Mouse (Mus musculus): Measurements from ENCODE around the gene Mipol1. TPM values are rescaled to one million over a fixed set of nuclear protein-coding genes. Genes with fewer than 3 reads are reported as not detected.

Mipol1 gene
- polyA plus RNA-seq, 1 experiment from 2014 or later = 7.1 TPM

- Histone ChIP-seq H3K4me2 (replicated peaks) (no peak overlapping the region), H3K4me1 (replicated peaks) (no peaks in the 10 kb centered on the region), H3K9me3 (no peaks in the 10 kb centered on the region), H3K4me3 (replicated peaks) (no peak overlapping the region), H3K27me3 (no peaks in the 10 kb centered on the region), H3K27ac (no peak overlapping the region), H3K36me3 (no peaks in the 10 kb centered on the region), H3K9ac (replicated peaks) (no peak overlapping the region)
- no peak for ATAC-seq
- 83% methylated on average over 1 of the region's 1 CpGs for WGBS
Observed at GRCm38 (mm10) chr12:57449299-57449698, 219.1 kb downstream of the Mipol1 start.

DNA sequence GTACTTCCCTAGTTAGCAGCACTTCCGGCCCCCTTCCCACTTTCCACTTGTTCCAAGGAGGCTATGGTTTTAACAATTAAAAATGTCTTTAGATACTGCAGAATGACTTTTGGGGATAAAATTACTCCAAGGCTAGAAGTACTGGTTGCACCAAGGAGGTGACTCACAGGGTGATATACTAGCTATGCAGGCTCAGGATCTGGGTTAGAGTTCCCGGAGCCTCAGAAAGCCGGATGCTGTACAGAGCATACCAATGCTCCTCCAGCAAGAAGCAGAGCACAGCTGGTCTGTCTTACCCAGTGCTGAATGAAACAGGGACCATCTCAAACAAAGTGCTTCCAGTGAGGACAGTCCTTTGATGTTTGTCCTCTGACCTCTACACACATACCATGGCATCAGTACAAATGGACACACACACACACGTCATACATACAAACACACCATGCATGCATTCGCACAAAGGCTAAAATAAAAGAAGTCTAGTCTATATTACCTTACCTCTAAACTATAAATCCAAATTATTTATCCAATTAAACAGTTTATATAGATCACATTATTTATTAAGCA, 219.9 kb downstream of the Mipol1 start:
- H3K27me3 ChIP-seq = no peaks in the 10 kb centered on the region
- WGBS = 89% methylated on average over 5 of the region's 5 CpGs
- H3K4me3 ChIP-seq (replicated peaks) = no peak overlapping the region
- ATAC-seq = no peak
- no peaks in the 10 kb centered on the region for H3K9me3 ChIP-seq
- H3K4me2 ChIP-seq (replicated peaks) = no peak overlapping the region
- no peak overlapping the region for H3K27ac ChIP-seq
- H3K4me1 ChIP-seq (replicated peaks) = no peaks in the 10 kb centered on the region
- H3K36me3 ChIP-seq = no peaks in the 10 kb centered on the region
- H3K9ac ChIP-seq (replicated peaks) = no peak overlapping the region

DNA sequence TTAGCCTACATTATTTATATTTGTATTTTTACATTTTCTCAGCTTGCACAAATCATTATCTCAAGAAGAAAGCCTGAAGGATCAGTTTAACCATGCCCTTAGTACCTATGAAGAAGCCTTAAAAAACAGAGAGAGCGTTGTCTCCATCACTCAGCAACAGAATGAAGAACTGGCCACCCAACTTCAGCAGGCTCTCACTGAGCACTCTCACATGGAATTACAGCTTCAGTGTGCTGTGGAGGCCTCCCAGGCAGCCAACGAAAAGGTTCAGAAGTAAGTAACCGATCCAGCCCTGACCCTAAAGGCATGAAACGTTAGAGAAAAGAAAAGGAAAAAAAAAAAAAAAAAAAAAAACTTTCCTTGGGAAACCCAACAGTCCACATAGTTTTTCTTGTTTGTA, 226.7 kb downstream of the Mipol1 start:
- no peaks in the 10 kb centered on the region for H3K36me3 ChIP-seq
- H3K4me2 ChIP-seq (replicated peaks) = no peak overlapping the region

DNA sequence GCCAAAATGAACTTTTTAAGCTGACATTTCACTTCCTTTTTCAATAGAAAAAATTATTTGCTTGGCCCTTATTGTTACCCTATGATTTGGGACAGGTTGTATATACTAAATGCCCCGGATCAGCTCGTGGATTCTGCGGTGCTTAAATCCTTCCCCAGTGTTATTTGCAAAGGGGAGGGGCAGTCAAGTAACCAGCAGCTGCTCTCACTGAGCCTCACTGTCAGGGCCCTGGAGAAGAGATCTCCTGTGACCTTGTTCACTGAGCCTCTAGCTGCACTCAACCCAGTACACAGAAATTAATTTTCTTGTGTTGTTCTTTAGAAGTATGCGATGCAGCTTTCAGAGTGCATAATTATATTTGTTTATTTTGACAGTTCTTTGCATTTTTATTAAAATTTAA, 227.1 kb downstream of the Mipol1 start:
- Histone ChIP-seq H3K4me2 (replicated peaks) (no peak overlapping the region), H3K4me1 (replicated peaks) (no peaks in the 10 kb centered on the region; the same call in 1 of the 2 replicates), H3K9ac (replicated peaks) (no peak overlapping the region), H3K9me3 (no peaks in the 10 kb centered on the region), H3K4me3 (replicated peaks) (no peak overlapping the region), H3K27ac (no peak overlapping the region), H3K27me3 (no peaks in the 10 kb centered on the region), H3K36me3 (no peaks in the 10 kb centered on the region)
- no peak for ATAC-seq
- WGBS = 25% methylated on average over 4 of the region's 4 CpGs

More for the DNA sequence above, 226.7 kb downstream of the Mipol1 start:
- no peak overlapping the region for H3K9ac ChIP-seq (replicated peaks)
- H3K27me3 ChIP-seq = no peaks in the 10 kb centered on the region
- no peaks in the 10 kb centered on the region; the same call in 1 of the 2 replicates for H3K4me1 ChIP-seq (replicated peaks)
- no peak for ATAC-seq
- H3K4me3 ChIP-seq (replicated peaks) = no peak overlapping the region
- H3K9me3 ChIP-seq = no peaks in the 10 kb centered on the region
- H3K27ac ChIP-seq = no peak overlapping the region
- 24% methylated on average over 4 of the region's 4 CpGs for WGBS

DNA sequence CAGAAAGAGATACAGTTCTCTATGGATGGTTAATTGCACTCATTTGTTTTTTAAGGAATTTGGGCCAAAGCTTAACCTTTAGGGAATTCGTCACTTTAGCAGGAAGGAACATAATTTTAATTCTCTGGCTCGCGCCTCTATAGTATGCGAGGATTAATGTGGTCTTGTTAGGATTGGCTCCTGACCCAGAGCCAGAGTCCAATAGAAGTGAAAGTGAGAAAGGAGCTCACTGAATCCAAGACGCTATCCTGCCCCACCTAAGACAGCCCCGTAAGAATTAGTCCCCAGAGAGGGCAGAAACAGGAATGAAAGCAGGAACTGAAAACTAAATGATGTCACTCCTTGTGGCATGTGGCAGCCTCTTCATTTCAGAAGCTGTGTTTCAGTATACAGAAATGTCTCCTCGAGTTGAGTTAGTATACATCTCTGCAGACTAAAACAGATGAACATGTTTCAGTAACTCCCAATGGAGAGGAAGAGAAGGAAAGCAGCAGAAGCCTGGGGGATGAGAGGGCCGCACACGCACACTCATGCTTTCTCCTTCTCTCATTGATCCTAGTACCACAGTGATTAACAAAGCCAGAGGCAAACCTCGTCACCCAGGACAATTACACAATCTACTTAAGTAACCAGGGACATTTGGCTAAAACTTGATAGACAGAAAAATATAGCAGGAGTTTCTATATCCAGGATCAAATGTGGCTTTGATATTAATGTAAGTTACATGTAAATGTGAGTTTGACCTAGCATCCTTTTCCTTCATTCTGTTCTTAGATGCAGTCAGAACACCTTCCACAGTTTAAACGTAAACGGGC, 234.5 kb downstream of the Mipol1 start:
- Histone ChIP-seq H3K9me3 (no peaks in the 10 kb centered on the region), H3K4me3 (replicated peaks) (no peak overlapping the region), H3K36me3 (no peaks in the 10 kb centered on the region), H3K27me3 (no peaks in the 10 kb centered on the region), H3K9ac (replicated peaks) (no peak overlapping the region), H3K27ac (no peak overlapping the region), H3K4me2 (replicated peaks) (no peak overlapping the region), H3K4me1 (replicated peaks) (no peaks in the 10 kb centered on the region)
- WGBS = 77% methylated on average over 12 of the region's 12 CpGs
- ATAC-seq = no peak

GRCm38 (mm10) chr12:57471786-57472185, 241.6 kb downstream of the Mipol1 start:
- no peak for ATAC-seq
- WGBS = 91% methylated on average over 8 of the region's 8 CpGs
- no peak overlapping the region for H3K27ac ChIP-seq

DNA sequence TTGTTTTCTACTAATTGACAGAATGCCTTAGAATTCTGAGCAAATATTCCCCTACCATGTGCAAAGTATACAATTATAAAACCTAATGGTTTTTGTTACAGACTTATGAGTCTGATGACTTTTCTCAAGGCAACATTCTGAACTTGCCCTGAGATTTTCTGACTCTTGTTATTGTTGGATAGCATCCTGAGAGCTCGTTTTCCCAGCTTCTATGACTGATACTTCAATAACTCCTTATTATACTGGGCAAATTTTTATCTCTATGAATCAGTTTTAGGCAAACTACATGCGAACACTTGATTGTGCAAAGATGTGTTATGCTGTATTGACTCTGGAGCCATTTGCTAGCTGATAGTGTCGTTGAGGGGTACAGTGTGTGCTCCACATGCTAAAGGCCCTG, 246.6 kb downstream of the Mipol1 start:
- H3K4me1 ChIP-seq (replicated peaks) = no peaks in the 10 kb centered on the region
- no peak overlapping the region for H3K4me2 ChIP-seq (replicated peaks)
- H3K36me3 ChIP-seq = no peaks in the 10 kb centered on the region
- 88% methylated on average over 3 of the region's 3 CpGs for WGBS
- no peak overlapping the region for H3K27ac ChIP-seq
- H3K9ac ChIP-seq (replicated peaks) = no peak overlapping the region
- no peak overlapping the region for H3K4me3 ChIP-seq (replicated peaks)
- no peaks in the 10 kb centered on the region for H3K9me3 ChIP-seq
- ATAC-seq = no peak
- H3K27me3 ChIP-seq = no peaks in the 10 kb centered on the region

More at GRCm38 (mm10) chr12:57471786-57472185, 241.6 kb downstream of the Mipol1 start:
- no peaks in the 10 kb centered on the region for H3K9me3 ChIP-seq
- no peak overlapping the region for H3K4me2 ChIP-seq (replicated peaks)
- H3K36me3 ChIP-seq = no peaks in the 10 kb centered on the region
- no peak overlapping the region for H3K4me3 ChIP-seq (replicated peaks)
- H3K27me3 ChIP-seq = no peaks in the 10 kb centered on the region
- H3K9ac ChIP-seq (replicated peaks) = no peak overlapping the region
- H3K4me1 ChIP-seq (replicated peaks) = no peaks in the 10 kb centered on the region

DNA sequence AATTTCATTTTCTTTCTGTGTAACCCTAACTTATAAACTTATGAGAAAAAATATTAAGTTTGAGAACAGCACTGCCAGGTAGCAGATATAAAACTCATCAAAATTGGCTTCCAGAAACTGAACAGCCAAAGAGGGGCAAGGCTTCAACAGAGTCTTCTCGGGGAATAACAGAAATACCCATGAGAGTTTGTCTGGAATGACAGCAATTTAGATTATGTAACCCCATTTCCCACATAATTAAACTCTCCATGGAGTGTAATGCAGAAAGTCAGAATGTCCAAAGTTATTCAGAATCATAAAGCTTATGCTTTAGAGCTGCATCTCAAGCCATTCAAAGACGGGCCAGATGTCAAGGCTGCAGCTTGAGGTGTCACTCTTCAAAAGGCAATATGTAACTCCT, 251.6 kb downstream of the Mipol1 start:
- Histone ChIP-seq H3K4me3 (replicated peaks) (no peak overlapping the region), H3K27ac (no peak overlapping the region), H3K9me3 (no peaks in the 10 kb centered on the region), H3K36me3 (no peaks in the 10 kb centered on the region), H3K4me2 (replicated peaks) (no peak overlapping the region), H3K27me3 (no peaks in the 10 kb centered on the region), H3K4me1 (replicated peaks) (no peaks in the 10 kb centered on the region), H3K9ac (replicated peaks) (no peak overlapping the region)
- 74% methylated on average over 2 of the region's 2 CpGs for WGBS
- no peak for ATAC-seq

DNA sequence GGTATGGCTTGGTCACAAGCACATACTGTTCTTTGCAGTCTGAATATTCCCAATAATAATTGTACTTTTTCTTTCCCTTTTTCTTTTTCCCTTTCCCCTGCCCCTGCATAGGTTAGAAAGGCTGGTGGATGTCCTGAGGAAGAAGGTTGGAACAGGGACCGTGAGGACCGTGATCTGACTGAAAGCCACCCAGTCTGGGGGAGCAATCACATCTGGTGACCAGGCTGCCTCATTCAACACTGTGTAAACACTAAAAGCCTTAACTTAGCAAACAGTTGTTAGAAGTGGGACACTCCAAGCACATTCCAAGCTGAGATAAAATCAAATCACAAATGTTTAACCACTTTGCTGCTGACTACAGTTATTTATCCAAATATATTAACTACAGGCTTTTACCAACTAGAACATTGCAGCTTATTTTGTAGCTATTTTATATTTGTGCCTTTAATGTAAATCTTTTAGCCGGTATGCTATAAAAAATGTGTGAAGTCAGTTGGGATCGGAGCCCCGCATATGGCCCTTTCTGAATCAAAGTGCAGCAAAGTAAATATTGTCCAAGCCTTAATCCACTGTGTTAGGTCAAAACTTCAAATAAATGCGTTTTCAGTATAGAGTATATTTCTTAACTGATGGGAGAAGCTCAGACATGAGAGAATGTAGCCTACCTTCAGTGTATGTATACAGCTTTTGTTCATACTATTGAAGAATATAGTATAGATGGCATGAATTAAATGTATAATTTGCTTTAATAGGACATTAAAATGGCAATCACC, 266.3 kb downstream of the Mipol1 start:
- Histone ChIP-seq H3K36me3 (no peaks in the 10 kb centered on the region), H3K27ac (no peak overlapping the region), H3K9me3 (no peaks in the 10 kb centered on the region), H3K4me3 (replicated peaks) (no peak overlapping the region), H3K27me3 (no peaks in the 10 kb centered on the region), H3K4me2 (replicated peaks) (no peak overlapping the region), H3K4me1 (replicated peaks) (no peaks in the 10 kb centered on the region), H3K9ac (replicated peaks) (no peak overlapping the region)
- WGBS = 82% methylated on average over 6 of the region's 6 CpGs
- no peak for ATAC-seq

DNA sequence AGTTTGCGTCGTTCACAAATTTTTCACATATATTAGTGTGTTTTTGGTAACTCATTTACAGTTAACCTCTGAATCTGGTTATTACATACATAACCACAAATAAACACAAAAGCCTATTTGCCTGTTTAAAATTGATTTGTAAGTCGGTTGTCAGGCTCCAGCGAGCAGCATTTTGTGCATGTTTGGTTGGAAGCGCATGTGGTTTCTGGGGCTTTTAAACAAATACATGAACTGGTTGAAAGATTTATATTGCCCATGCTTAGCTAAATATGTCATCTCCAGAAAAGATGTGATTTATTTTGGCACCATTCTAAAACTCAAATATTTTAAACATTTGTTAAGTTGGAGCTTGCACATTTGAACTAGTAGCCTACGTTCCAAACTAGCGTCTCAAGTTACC, 270.0 kb downstream of the Mipol1 start:
- WGBS = 85% methylated on average over 7 of the region's 7 CpGs
- H3K9ac ChIP-seq (replicated peaks) = no peak overlapping the region
- H3K4me1 ChIP-seq (replicated peaks) = no peaks in the 10 kb centered on the region
- no peak overlapping the region for H3K4me3 ChIP-seq (replicated peaks)
- H3K27me3 ChIP-seq = no peaks in the 10 kb centered on the region
- H3K4me2 ChIP-seq (replicated peaks) = no peak overlapping the region
- H3K36me3 ChIP-seq = no peaks in the 10 kb centered on the region
- no peaks in the 10 kb centered on the region for H3K9me3 ChIP-seq
- H3K27ac ChIP-seq = no peak overlapping the region
- no peak for ATAC-seq

GRCm38 (mm10) chr12:57505329-57505728, 275.1 kb downstream of the Mipol1 start:
- Histone ChIP-seq H3K27ac (no peak overlapping the region), H3K4me2 (replicated peaks) (no peak overlapping the region), H3K27me3 (peaks cover 3% of the 10 kb centered on the region; the same call in 1 of the 2 replicates), H3K4me1 (replicated peaks) (no peaks in the 10 kb centered on the region), H3K4me3 (replicated peaks) (no peak overlapping the region), H3K9ac (replicated peaks) (no peak overlapping the region), H3K9me3 (no peaks in the 10 kb centered on the region), H3K36me3 (no peaks in the 10 kb centered on the region)
- WGBS = 78% methylated on average over 7 of the region's 7 CpGs
- ATAC-seq = no peak

- H3K4me3 ChIP-seq (replicated peaks) = no peak overlapping the region
- H3K36me3 ChIP-seq = no peaks in the 10 kb centered on the region
- H3K4me1 ChIP-seq (replicated peaks) = no peaks in the 10 kb centered on the region
- no peak overlapping the region for H3K4me2 ChIP-seq (replicated peaks)
- H3K9me3 ChIP-seq = no peaks in the 10 kb centered on the region
- H3K9ac ChIP-seq (replicated peaks) = no peak overlapping the region
- no peak overlapping the region for H3K27ac ChIP-seq
- H3K27me3 ChIP-seq = peaks cover 3% of the 10 kb centered on the region; the same call in 1 of the 2 replicates
- 16% methylated on average over 11 of the region's 11 CpGs for WGBS
- ATAC-seq = no peak
Observed at GRCm38 (mm10) chr12:57508938-57509337, 278.7 kb downstream of the Mipol1 start.

Data from midbrain, embryonic 13.5 days (tissue).